Mouse (Mus musculus): ENCODE results near the gene Vasn. TPM values are rescaled to one million over a fixed set of nuclear protein-coding genes. Genes with fewer than 3 reads are reported as not detected.

Gene Vasn
- 1 to 10 TPM in 1 of 3 experiments, under 1 TPM in 2; 0.78 to 1.6 (median 0.84) TPM for polyA plus RNA-seq (2017; shearing (Covaris generic))

- ATAC-seq = no peak
These were observed at the start of gene Vasn, which contains the start of gene Dnaja3 for GRCm38 (mm10) chr16:4639831-4640237. Vasn (plus strand) TSS chr16:4639941. Dnaja3 (plus strand) TSS chr16:4639989.

- no peak for ATAC-seq
These were observed 49.5 kb upstream of the Vasn start for GRCm38 (mm10) chr16:4590236-4590635.

GRCm38 (mm10) chr16:4592909-4593875 lies 46.5 kb upstream of the Vasn start:
- ATAC-seq = peak; percentile 36

- ATAC-seq = peak; percentile 30
These were observed 45.5 kb upstream of the Vasn start, which contains the start of gene Glis2 for GRCm38 (mm10) chr16:4593971-4594813. Glis2 (plus strand) TSS chr16:4594713.

GRCm38 (mm10) chr16:4594814-4595526 lies 44.8 kb upstream of the Vasn start:
- peak; percentile 30 for ATAC-seq

GRCm38 (mm10) chr16:4595527-4595963 lies 44.2 kb upstream of the Vasn start:
- no peak for ATAC-seq

GRCm38 (mm10) chr16:4596141-4596728 lies 43.5 kb upstream of the Vasn start:
- no peak for ATAC-seq

- ATAC-seq = no peak
These were observed 42.9 kb upstream of the Vasn start for GRCm38 (mm10) chr16:4596836-4597235.

- ATAC-seq = no peak
These were observed 42.4 kb upstream of the Vasn start for GRCm38 (mm10) chr16:4597296-4597695.

GRCm38 (mm10) chr16:4598041-4598440 lies 41.7 kb upstream of the Vasn start:
- ATAC-seq = no peak

GRCm38 (mm10) chr16:4598891-4599543 lies 40.7 kb upstream of the Vasn start:
- no peak for ATAC-seq

- no peak for ATAC-seq
These were observed 40.1 kb upstream of the Vasn start for GRCm38 (mm10) chr16:4599616-4600015.

- no peak for ATAC-seq
These were observed 38.9 kb upstream of the Vasn start for GRCm38 (mm10) chr16:4600701-4601310.

- ATAC-seq = no peak
These were observed 37.6 kb upstream of the Vasn start for GRCm38 (mm10) chr16:4602189-4602588.

- no peak for ATAC-seq
These were observed 36.8 kb upstream of the Vasn start for GRCm38 (mm10) chr16:4602766-4603452.

GRCm38 (mm10) chr16:4603453-4603837 lies 36.3 kb upstream of the Vasn start:
- no peak for ATAC-seq

- no peak for ATAC-seq
These were observed 35.4 kb upstream of the Vasn start for GRCm38 (mm10) chr16:4604293-4604837.

- ATAC-seq = no peak
These were observed 34.1 kb upstream of the Vasn start for GRCm38 (mm10) chr16:4605514-4606131.

- ATAC-seq = no peak
These were observed 33.2 kb upstream of the Vasn start for GRCm38 (mm10) chr16:4606431-4607084.

Measured in inflammation-experienced regulatory T-cells, adult 6 months (primary cell).